Mouse (Mus musculus) thymus, postnatal 36 days (tissue): ENCODE measurements around the gene Swap70.
"Not testable (repeated sequence)": the region's sequence is repeated elsewhere in the genome, so short reads cannot be mapped to it uniquely, and the experiment has no call there.

Experiments
- DNase-seq, 2 experiments: peaks; one replicate each; pipeline ENCODE4 v3.0.0; 2022; ENCODE audit warnings: mixed read lengths in 2 of 2

The Swap70 gene

GRCm38 (mm10) chr7:110221586-110222481, at the start of gene Swap70:
TSS of gene Swap70 (plus strand) at chr7:110221711.
- peak; percentile 83 to 85 for DNase-seq

- no peak for DNase-seq
These were observed 42.3 kb upstream of the Swap70 start for GRCm38 (mm10) chr7:110179208-110179607.

- no peak for DNase-seq
These were observed 40.9 kb upstream of the Swap70 start for GRCm38 (mm10) chr7:110180613-110181012.

GRCm38 (mm10) chr7:110181446-110181845, 40.1 kb upstream of the Swap70 start:
- DNase-seq, result no peak

- no peak for DNase-seq
These were observed 36.9 kb upstream of the Swap70 start for GRCm38 (mm10) chr7:110184608-110185007.

GRCm38 (mm10) chr7:110189951-110190350, 31.6 kb upstream of the Swap70 start:
- no peak for DNase-seq

GRCm38 (mm10) chr7:110193186-110193585, 28.3 kb upstream of the Swap70 start:
- DNase-seq, result no peak

GRCm38 (mm10) chr7:110197176-110197575, 24.3 kb upstream of the Swap70 start:
- no peak for DNase-seq

GRCm38 (mm10) chr7:110201933-110202332, 19.6 kb upstream of the Swap70 start:
- no peak for DNase-seq

- DNase-seq, result no peak
These were observed 17.3 kb upstream of the Swap70 start for GRCm38 (mm10) chr7:110204208-110204607.

- DNase-seq, result no peak
These were observed 13.2 kb upstream of the Swap70 start for GRCm38 (mm10) chr7:110208341-110208740.

GRCm38 (mm10) chr7:110209422-110209821, 12.1 kb upstream of the Swap70 start:
- no peak for DNase-seq

GRCm38 (mm10) chr7:110211025-110211424, 10.5 kb upstream of the Swap70 start:
- DNase-seq, result no peak

- no peak for DNase-seq
These were observed 6.6 kb upstream of the Swap70 start for GRCm38 (mm10) chr7:110214882-110215281.

- DNase-seq, result no peak
These were observed 393 bp upstream of the Swap70 start for GRCm38 (mm10) chr7:110221051-110221585.

- DNase-seq, result no peak
These were observed 1.2 kb downstream of the Swap70 start for GRCm38 (mm10) chr7:110222583-110223182.

GRCm38 (mm10) chr7:110223727-110224510, 2.4 kb downstream of the Swap70 start:
- no peak for DNase-seq

- no peak for DNase-seq
These were observed 5.0 kb downstream of the Swap70 start for GRCm38 (mm10) chr7:110226484-110226883.

- DNase-seq, result no peak
These were observed 8.5 kb downstream of the Swap70 start for GRCm38 (mm10) chr7:110229967-110230366.

GRCm38 (mm10) chr7:110231127-110231526, 9.6 kb downstream of the Swap70 start:
- DNase-seq, result not testable (repeated sequence)

GRCm38 (mm10) chr7:110236085-110236484, 14.6 kb downstream of the Swap70 start:
- DNase-seq, result no peak

GRCm38 (mm10) chr7:110237451-110237836, 15.9 kb downstream of the Swap70 start:
- DNase-seq, result no peak

- no peak for DNase-seq
These were observed 16.4 kb downstream of the Swap70 start for GRCm38 (mm10) chr7:110237837-110238451.
